Comparison of ENCODE assay signal across 18 mouse cellular contexts in the genomic region with DNA sequence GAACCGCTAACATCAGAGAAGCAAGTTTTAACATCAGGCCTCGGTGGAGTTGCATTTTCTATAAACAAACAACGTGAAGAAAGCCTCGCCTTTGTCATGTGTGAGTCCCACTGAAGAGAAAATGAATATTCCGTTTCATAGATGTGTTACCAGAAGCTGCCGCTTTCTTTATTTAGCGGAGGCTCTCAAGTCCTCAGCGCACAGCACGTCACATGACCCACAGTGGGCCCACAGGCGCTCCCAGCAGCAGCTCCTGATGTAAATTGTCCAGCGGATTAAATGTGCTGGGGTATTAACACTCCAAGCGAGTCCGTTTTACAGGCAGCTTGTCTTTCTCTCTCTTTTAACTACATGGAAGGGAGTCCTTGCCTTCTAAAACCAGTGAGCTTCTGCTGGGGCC.
DNase-seq lines count a peak whose midpoint lies in the region; ATAC-seq and TF ChIP-seq lines count a peak whose summit lies in the region.
"Had no signal": no experiment of that assay in that cellular context is flagged by ENCODE, and none has a peak within 500 bp of the region (broad histone marks: within the 10 kb centered on the region; RNA-seq: fewer than 3 reads in every experiment).

No protein-coding gene starts in this region.

- H3K9ac ChIP-seq in forebrain, embryonic 14.5 days (ENCODE audit: low read length): no peak overlapping the region
- H3K9ac ChIP-seq in forebrain, embryonic 12.5 days: no peak overlapping the region
- H3K9ac ChIP-seq in heart, embryonic 14.5 days (ENCODE audit: low read length): no peak overlapping the region
- H3K9ac ChIP-seq in midbrain, embryonic 14.5 days (replicated peaks; ENCODE audit: low read length): no peak overlapping the region
- H3K9ac ChIP-seq in midbrain, embryonic 11.5 days (ENCODE audit: low read length): no peak overlapping the region
- H3K9ac ChIP-seq: embryonic facial prominence, embryonic 13.5 days; hindbrain, embryonic 15.5 days had no signal

- no peak overlapping the region for H3K4me2 ChIP-seq in forebrain, embryonic 14.5 days (ENCODE audit: low read length)
- H3K4me2 ChIP-seq in forebrain, embryonic 12.5 days: no peak overlapping the region
- 0 out of 2 replicates have a peak overlapping the region, but pooled peaks have one; percentile 18 for H3K4me2 ChIP-seq in heart, embryonic 14.5 days (ENCODE audit: low read length)
- no peak overlapping the region for H3K4me2 ChIP-seq in midbrain, embryonic 14.5 days (ENCODE audit: low read length)
- H3K4me2 ChIP-seq in midbrain, embryonic 11.5 days: no peak overlapping the region
- H3K4me2 ChIP-seq: embryonic facial prominence, embryonic 13.5 days; hindbrain, embryonic 15.5 days had no signal

- H3K27ac ChIP-seq in forebrain, embryonic 14.5 days (ENCODE audit: low read depth, low read length): no peak overlapping the region
- H3K27ac ChIP-seq in forebrain, embryonic 12.5 days: no peak overlapping the region
- peak overlapping the region in 1 of 2 experiments; percentile 38; a peak in 1 of 4 replicates for H3K27ac ChIP-seq in heart, embryonic 14.5 days (replicated peaks in 1 of 2; ENCODE audit: control insufficient read depth in 1 of 2, insufficient read depth in 1 of 2, low read depth in 2 of 2, low read length in 2 of 2)
- H3K27ac ChIP-seq in midbrain, embryonic 14.5 days (replicated peaks; ENCODE audit: low read depth, low read length): no peak overlapping the region
- H3K27ac ChIP-seq in midbrain, embryonic 11.5 days (ENCODE audit: low read depth, low read length): no peak overlapping the region
- H3K27ac ChIP-seq: embryonic facial prominence, embryonic 13.5 days; hindbrain, embryonic 15.5 days had no signal

- no peak for ATAC-seq in forebrain, embryonic 14.5 days
- no peak for ATAC-seq in forebrain, embryonic 12.5 days (ENCODE audit: low FRiP score)
- no peak for ATAC-seq in heart, embryonic 14.5 days (ENCODE audit: insufficient number of reproducible peaks, insufficient read depth, low FRiP score, low read depth)
- ATAC-seq in midbrain, embryonic 14.5 days (ENCODE audit: low FRiP score, low TSS enrichment): peak; percentile 46; the same call in 1 of the 2 replicates
- no peak for ATAC-seq in midbrain, embryonic 11.5 days (ENCODE audit: low FRiP score)
- ATAC-seq: activated CD4-positive, CD25-positive, alpha-beta regulatory T cell, adult 4 months; intestine, embryonic 16.5 days had no signal

- 75% methylated on average over 13 of the region's 13 CpGs for WGBS in forebrain, embryonic 14.5 days
- 76% methylated on average over 13 of the region's 13 CpGs for WGBS in forebrain, embryonic 12.5 days
- 69% methylated on average over 13 of the region's 13 CpGs for WGBS in heart, embryonic 14.5 days
- 76% methylated on average over 13 of the region's 13 CpGs for WGBS in midbrain, embryonic 14.5 days
- 80% methylated on average over 13 of the region's 13 CpGs for WGBS in midbrain, embryonic 11.5 days

- H3K36me3 ChIP-seq in forebrain, embryonic 14.5 days (ENCODE audit: control insufficient read depth, insufficient read depth, low read length): no peaks in the 10 kb centered on the region
- H3K36me3 ChIP-seq in forebrain, embryonic 12.5 days (replicated peaks): no peaks in the 10 kb centered on the region
- no peaks in the 10 kb centered on the region for H3K36me3 ChIP-seq in heart, embryonic 14.5 days (ENCODE audit: control insufficient read depth, insufficient read depth, low read length)
- H3K36me3 ChIP-seq in midbrain, embryonic 14.5 days (ENCODE audit: control insufficient read depth, insufficient read depth, low read length): no peaks in the 10 kb centered on the region
- no peaks in the 10 kb centered on the region for H3K36me3 ChIP-seq in midbrain, embryonic 11.5 days (ENCODE audit: control insufficient read depth, insufficient read depth, low read length)
- H3K36me3 ChIP-seq: embryonic facial prominence, embryonic 13.5 days; hindbrain, embryonic 15.5 days had no signal

- no peak overlapping the region for H3K4me3 ChIP-seq in forebrain, embryonic 14.5 days (ENCODE audit: low read depth, low read length)
- H3K4me3 ChIP-seq in forebrain, embryonic 12.5 days (replicated peaks): no peak overlapping the region
- no peak overlapping the region for H3K4me3 ChIP-seq in heart, embryonic 14.5 days (ENCODE audit: control insufficient read depth in 1 of 2, insufficient read depth in 1 of 2, low read depth in 1 of 2, low read length in 2 of 2)
- H3K4me3 ChIP-seq in midbrain, embryonic 14.5 days (replicated peaks; ENCODE audit: low read depth, low read length): no peak overlapping the region
- no peak overlapping the region for H3K4me3 ChIP-seq in midbrain, embryonic 11.5 days (ENCODE audit: low read depth, low read length)
- H3K4me3 ChIP-seq: embryonic facial prominence, embryonic 13.5 days; hindbrain, embryonic 15.5 days had no signal

- H3K4me1 ChIP-seq in forebrain, embryonic 14.5 days (ENCODE audit: control insufficient read depth, insufficient read depth, low read length): no peaks in the 10 kb centered on the region
- H3K4me1 ChIP-seq in forebrain, embryonic 12.5 days: no peaks in the 10 kb centered on the region
- H3K4me1 ChIP-seq in heart, embryonic 14.5 days (ENCODE audit: control insufficient read depth in 2 of 2, insufficient read depth in 2 of 2, low read length in 2 of 2): peaks cover 5 to 18% of the 10 kb centered on the region in 2 experiments
- H3K4me1 ChIP-seq in midbrain, embryonic 14.5 days (ENCODE audit: control insufficient read depth, insufficient read depth, low read length): no peaks in the 10 kb centered on the region
- no peaks in the 10 kb centered on the region for H3K4me1 ChIP-seq in midbrain, embryonic 11.5 days (ENCODE audit: control insufficient read depth, insufficient read depth, low read length)
- H3K4me1 ChIP-seq: hindbrain, embryonic 15.5 days had no signal

- no peaks in the 10 kb centered on the region; the same call in 1 of the 2 replicates for H3K9me3 ChIP-seq in forebrain, embryonic 14.5 days (replicated peaks; ENCODE audit: control insufficient read depth, low read length)
- peaks cover 5% of the 10 kb centered on the region; the same call in 1 of the 2 replicates for H3K9me3 ChIP-seq in forebrain, embryonic 12.5 days
- peaks cover 3% of the 10 kb centered on the region; the same call in 1 of the 2 replicates for H3K9me3 ChIP-seq in heart, embryonic 14.5 days (ENCODE audit: control insufficient read depth, low read length)
- H3K9me3 ChIP-seq in midbrain, embryonic 14.5 days (ENCODE audit: control insufficient read depth, low read length): no peaks in the 10 kb centered on the region
- no peaks in the 10 kb centered on the region for H3K9me3 ChIP-seq in midbrain, embryonic 11.5 days (ENCODE audit: control insufficient read depth, low read length)
- H3K9me3 ChIP-seq: hindbrain, embryonic 15.5 days had no signal

- TF ChIP-seq CTCF in brain, embryonic 14.5 days (IDR thresholded peaks at IDR 0.05; ENCODE audit: borderline replicate concordance, extremely low read depth, insufficient read depth, insufficient read length): no peak

- DNase-seq in forebrain, embryonic 14.5 days (ENCODE audit: low spot score): peak; percentile 17
- no peak for DNase-seq in heart, postnatal 4 days
- DNase-seq in midbrain, embryonic 14.5 days: peak; percentile 23
- DNase-seq in midbrain, embryonic 11.5 days (ENCODE audit: low spot score, missing footprints): no peak
- DNase-seq in brain, embryonic 14.5 days (ENCODE audit: low read depth): peak; percentile 59
- DNase-seq: adrenal gland, postnatal 14 days; cerebellum, adult 18-20 months; cerebellum, adult 9-11 months; cerebellum, postnatal 36 days; gastrocnemius, postnatal 14 days; heart, postnatal 10 days; kidney, adult 2 months had no signal

- H3K27me3 ChIP-seq in forebrain, embryonic 14.5 days (replicated peaks; ENCODE audit: control insufficient read depth, insufficient read depth, low read length): no peaks in the 10 kb centered on the region
- no peaks in the 10 kb centered on the region; the same call in 1 of the 2 replicates for H3K27me3 ChIP-seq in forebrain, embryonic 12.5 days
- no peaks in the 10 kb centered on the region for H3K27me3 ChIP-seq in heart, embryonic 14.5 days (ENCODE audit: control insufficient read depth, insufficient read depth, low read length)
- H3K27me3 ChIP-seq in midbrain, embryonic 14.5 days (ENCODE audit: control insufficient read depth, insufficient read depth, low read length): no peaks in the 10 kb centered on the region
- no peaks in the 10 kb centered on the region for H3K27me3 ChIP-seq in midbrain, embryonic 11.5 days (ENCODE audit: control insufficient read depth, insufficient read depth, low read length)
- H3K27me3 ChIP-seq: embryonic facial prominence, embryonic 13.5 days; hindbrain, embryonic 15.5 days had no signal

- no peak for TF ChIP-seq POLR2A in brain, embryonic 14.5 days (IDR thresholded peaks at IDR 0.05; ENCODE audit: borderline replicate concordance, extremely low read depth, insufficient read depth, insufficient read length, poor library complexity, severe bottlenecking)

Comparison
In these comparisons a context has a peak if more than half of its experiments do, and no peak if none do; other contexts are left out.
1. DNase-seq: peak in forebrain, embryonic 14.5 days (single experiment), midbrain, embryonic 14.5 days (single experiment) and brain, embryonic 14.5 days (single experiment); none in heart, postnatal 4 days (single experiment) and midbrain, embryonic 11.5 days (single experiment).